In genomic region chr1:106203942-106204341, GRCm38 (mm10) we compare ENCODE assay signal across 18 mouse cellular contexts. TPM values are rescaled to one million over a fixed set of nuclear protein-coding genes. Genes with fewer than 3 reads are reported as not detected.
DNase-seq lines count a peak whose midpoint lies in the region; ATAC-seq and TF ChIP-seq lines count a peak whose summit lies in the region.
"Had no signal": no experiment of that assay in that cellular context is flagged by ENCODE, and none has a peak within 500 bp of the region (broad histone marks: within the 10 kb centered on the region; RNA-seq: fewer than 3 reads in every experiment).

No protein-coding gene starts in this region.

- WGBS in heart, embryonic 13.5 days: 13% methylated on average over 3 of the region's 3 CpGs
- WGBS in lung, embryonic 15.5 days: 43% methylated on average over 3 of the region's 3 CpGs
- 13% methylated on average over 3 of the region's 3 CpGs for WGBS in heart, postnatal 0 days

- peaks cover 95% of the 10 kb centered on the region for H3K4me1 ChIP-seq in heart, embryonic 13.5 days
- peaks cover 35% of the 10 kb centered on the region for H3K4me1 ChIP-seq in lung, embryonic 15.5 days
- H3K4me1 ChIP-seq in G1E (ENCODE audit: insufficient read depth, low read depth, low read length): peaks cover 18% of the 10 kb centered on the region
- peaks cover 69% of the 10 kb centered on the region for H3K4me1 ChIP-seq in heart, postnatal 0 days (ENCODE audit: control insufficient read depth, insufficient read depth)

- peak overlapping the region; percentile 33; the same call in 1 of the 2 replicates for H3K9ac ChIP-seq in heart, embryonic 13.5 days
- H3K9ac ChIP-seq in lung, embryonic 15.5 days: no peak overlapping the region
- H3K9ac ChIP-seq in heart, postnatal 0 days (replicated peaks; ENCODE audit: low read depth, low read length): no peak overlapping the region
- H3K9ac ChIP-seq: forebrain, embryonic 13.5 days; hindbrain, embryonic 14.5 days; limb, embryonic 13.5 days; liver, embryonic 14.5 days had no signal

- H3K9me3 ChIP-seq in heart, embryonic 13.5 days: peaks cover 3% of the 10 kb centered on the region; the same call in 1 of the 2 replicates
- H3K9me3 ChIP-seq in lung, embryonic 15.5 days: no peaks in the 10 kb centered on the region
- no peaks in the 10 kb centered on the region for H3K9me3 ChIP-seq in G1E (replicated peaks)
- no peaks in the 10 kb centered on the region for H3K9me3 ChIP-seq in heart, postnatal 0 days (replicated peaks; ENCODE audit: control insufficient read depth, low read length)
- H3K9me3 ChIP-seq: forebrain, embryonic 13.5 days; limb, embryonic 13.5 days had no signal

- TF ChIP-seq CTCF in G1E (IDR thresholded peaks at IDR 0.05; ENCODE audit: low read depth, low read length): no peak
- TF ChIP-seq CTCF in heart, postnatal 0 days (IDR thresholded peaks at IDR 0.05; ENCODE audit: low read depth): no peak

- peak overlapping the region; percentile 79 for H3K27ac ChIP-seq in heart, embryonic 13.5 days (replicated peaks)
- H3K27ac ChIP-seq in lung, embryonic 15.5 days: peak overlapping the region; percentile 44; the same call in 1 of the 2 replicates
- H3K27ac ChIP-seq in heart, postnatal 0 days (ENCODE audit: low read depth): peak overlapping the region; percentile 86
- H3K27ac ChIP-seq: hindbrain, embryonic 14.5 days; limb, embryonic 13.5 days; liver, embryonic 14.5 days had no signal

- H3K4me3 ChIP-seq in heart, embryonic 13.5 days: no peak overlapping the region
- no peak overlapping the region for H3K4me3 ChIP-seq in lung, embryonic 15.5 days
- H3K4me3 ChIP-seq in G1E (ENCODE audit: low read depth, low read length): no peak overlapping the region
- 0 out of 2 replicates have a peak overlapping the region, but pooled peaks have one; percentile 11 for H3K4me3 ChIP-seq in heart, postnatal 0 days (ENCODE audit: low read depth, low read length)
- H3K4me3 ChIP-seq: forebrain, embryonic 13.5 days; limb, embryonic 13.5 days had no signal

- no peaks in the 10 kb centered on the region for H3K27me3 ChIP-seq in heart, embryonic 13.5 days (replicated peaks)
- H3K27me3 ChIP-seq in lung, embryonic 15.5 days: no peaks in the 10 kb centered on the region
- H3K27me3 ChIP-seq in G1E (ENCODE audit: insufficient read depth, low read length): no peaks in the 10 kb centered on the region
- no peaks in the 10 kb centered on the region for H3K27me3 ChIP-seq in heart, postnatal 0 days (ENCODE audit: control insufficient read depth, insufficient read depth, low read length)
- H3K27me3 ChIP-seq: forebrain, embryonic 13.5 days; limb, embryonic 13.5 days had no signal

- H3K36me3 ChIP-seq in heart, embryonic 13.5 days: no peaks in the 10 kb centered on the region
- H3K36me3 ChIP-seq in lung, embryonic 15.5 days: no peaks in the 10 kb centered on the region
- H3K36me3 ChIP-seq in G1E (replicated peaks): peaks cover 4% of the 10 kb centered on the region
- H3K36me3 ChIP-seq in heart, postnatal 0 days (replicated peaks; ENCODE audit: control insufficient read depth, insufficient read depth, low read length): no peaks in the 10 kb centered on the region
- H3K36me3 ChIP-seq: limb, embryonic 13.5 days had no signal

- DNase-seq in heart, adult 9 months (ENCODE audit: low spot score in 2 of 2): no peak
- DNase-seq in lung, postnatal 10 days: no peak
- no peak for DNase-seq in G1E (ENCODE audit: low spot score)
- DNase-seq in heart, postnatal 0 days (ENCODE audit: low spot score): no peak
- DNase-seq in embryo, embryonic 9.5 days (ENCODE audit: extremely low spot score): no peak
- DNase-seq: adrenal gland, adult 2 months; cerebellum, postnatal 10 days; gastrocnemius, postnatal 25 days; kidney, adult 2 months; kidney, postnatal 36 days; midbrain, embryonic 14.5 days; thymus, adult 2 months had no signal

- ATAC-seq in heart, embryonic 13.5 days (ENCODE audit: extremely low read depth, insufficient number of reproducible peaks, low FRiP score, low TSS enrichment): no peak
- no peak for ATAC-seq in lung, embryonic 15.5 days (ENCODE audit: borderline replicate concordance, extremely low read depth, low FRiP score, low TSS enrichment)
- ATAC-seq in G1E (ENCODE audit: extremely low read depth, insufficient number of reproducible peaks, low FRiP score, poor library complexity, severe bottlenecking): 0 out of 2 replicates have a peak, but pooled peaks have one; percentile 5
- no peak for ATAC-seq in heart, postnatal 0 days (ENCODE audit: insufficient read depth, low read depth)
- ATAC-seq: forebrain, embryonic 13.5 days had no signal

- TF ChIP-seq EP300 in heart, postnatal 0 days (IDR thresholded peaks at IDR 0.05; ENCODE audit: low read depth): no peak

- peak overlapping the region; percentile 60 for H3K4me2 ChIP-seq in heart, embryonic 13.5 days
- no peak overlapping the region for H3K4me2 ChIP-seq in lung, embryonic 15.5 days
- H3K4me2 ChIP-seq in heart, postnatal 0 days (ENCODE audit: low read depth, low read length): peak overlapping the region; percentile 54; the same call in 1 of the 2 replicates
- H3K4me2 ChIP-seq: forebrain, embryonic 13.5 days; hindbrain, embryonic 14.5 days; limb, embryonic 13.5 days had no signal

RNA-seq across cellular contexts. Expression of gene Phlpp1, which starts 32.4 kb away (rescaled TPM):
- 3.9 and 4.6 TPM in 2 replicates for polyA plus RNA-seq in heart, embryonic 13.5 days (2015; fragmentation: Nextera tagmentation; extraction: Ambion mirVana)
- 3.2 and 3.6 TPM in 2 replicates for polyA plus RNA-seq in lung, embryonic 15.5 days (2015; fragmentation: Nextera tagmentation; extraction: Ambion mirVana)
- 25.3 and 34.5 TPM in 2 replicates for total RNA-seq in G1E (2014; fragmentation: Nextera tagmentation)
- total RNA-seq in G1E (2017): 9.2 and 10.2 TPM in 2 replicates
- polyA plus RNA-seq in G1E (2012): 6.6 and 8.9 TPM in 2 replicates
- 15.2 and 17.8 TPM in 2 replicates for total RNA-seq in heart, postnatal 0 days (2014; rRNA removed; ENCODE audit: low replicate concordance)
- 3.5 and 3.9 TPM in 2 replicates for polyA plus RNA-seq in heart, postnatal 0 days (2015; fragmentation: Nextera tagmentation; extraction: Ambion mirVana)
